Mouse (Mus musculus): ENCODE measurements around the gene Dnm3. TPM values are rescaled to one million over a fixed set of nuclear protein-coding genes. Genes with fewer than 3 reads are reported as not detected.
A peak's percentile ranks its signal among the peaks of the same experiment; 100 is the strongest.

The Dnm3 gene
- polyA plus RNA-seq, 1 experiment from 2014 or later = 8.0 TPM

DNA sequence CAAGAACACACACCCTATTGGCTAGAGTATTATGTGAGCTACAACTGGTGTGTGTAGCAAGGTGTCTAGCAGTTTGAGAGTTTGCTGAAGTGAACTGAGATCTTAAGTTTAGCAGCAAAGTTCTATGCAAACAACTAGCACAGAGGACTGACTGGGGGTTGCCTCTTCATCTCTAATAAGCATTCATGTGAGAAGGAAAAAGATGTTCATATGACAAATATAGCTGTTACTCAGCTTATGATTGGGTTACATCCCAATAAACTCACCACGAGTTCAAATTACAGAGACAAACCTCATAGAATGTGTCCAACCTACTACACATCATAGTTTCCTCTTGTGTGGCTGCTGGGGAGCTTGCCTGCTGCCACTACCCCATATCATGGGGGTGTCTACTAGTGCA, 434.6 kb downstream of the Dnm3 start:
- H3K27ac ChIP-seq (replicated peaks) = peak overlapping the region; percentile 82
- no peak for DNase-seq (ENCODE audit: low spot score)
- 86% methylated on average over 1 of the region's 1 CpGs for WGBS
- H3K4me1 ChIP-seq = peaks cover 42% of the 10 kb centered on the region
- no peak overlapping the region for H3K4me3 ChIP-seq
- H3K36me3 ChIP-seq (replicated peaks) = no peaks in the 10 kb centered on the region
- no peaks in the 10 kb centered on the region for H3K27me3 ChIP-seq (replicated peaks; ENCODE audit: low read depth, poor library complexity, severe bottlenecking)
- H3K9me3 ChIP-seq = no peaks in the 10 kb centered on the region

DNA sequence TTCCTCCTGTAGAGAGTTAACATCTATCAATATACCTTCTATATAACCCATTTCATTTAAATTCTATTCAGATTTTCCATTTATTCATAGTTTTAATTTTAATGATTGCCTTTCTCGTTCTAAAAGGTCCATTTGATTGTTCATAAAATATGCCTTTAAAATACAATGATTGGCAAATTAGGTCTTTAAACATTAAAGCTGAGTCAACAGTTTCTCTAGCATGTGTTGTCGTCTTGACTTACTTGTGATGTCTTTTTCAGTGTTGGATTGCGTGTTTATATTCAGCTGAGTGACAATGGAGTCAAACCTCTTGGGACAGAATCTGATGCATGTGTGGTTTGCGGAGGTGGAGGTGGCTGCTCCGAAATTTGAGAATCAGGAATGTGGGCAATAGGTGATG, 435.4 kb downstream of the Dnm3 start:
- Histone ChIP-seq H3K27me3 (replicated peaks; ENCODE audit: low read depth, poor library complexity, severe bottlenecking) (no peaks in the 10 kb centered on the region), H3K27ac (replicated peaks) (peak overlapping the region; percentile 82), H3K9me3 (no peaks in the 10 kb centered on the region), H3K4me3 (no peak overlapping the region), H3K4me1 (peaks cover 50% of the 10 kb centered on the region), H3K36me3 (replicated peaks) (no peaks in the 10 kb centered on the region)
- no peak for DNase-seq (ENCODE audit: low spot score)
- WGBS = 64% methylated on average over 5 of the region's 5 CpGs

DNA sequence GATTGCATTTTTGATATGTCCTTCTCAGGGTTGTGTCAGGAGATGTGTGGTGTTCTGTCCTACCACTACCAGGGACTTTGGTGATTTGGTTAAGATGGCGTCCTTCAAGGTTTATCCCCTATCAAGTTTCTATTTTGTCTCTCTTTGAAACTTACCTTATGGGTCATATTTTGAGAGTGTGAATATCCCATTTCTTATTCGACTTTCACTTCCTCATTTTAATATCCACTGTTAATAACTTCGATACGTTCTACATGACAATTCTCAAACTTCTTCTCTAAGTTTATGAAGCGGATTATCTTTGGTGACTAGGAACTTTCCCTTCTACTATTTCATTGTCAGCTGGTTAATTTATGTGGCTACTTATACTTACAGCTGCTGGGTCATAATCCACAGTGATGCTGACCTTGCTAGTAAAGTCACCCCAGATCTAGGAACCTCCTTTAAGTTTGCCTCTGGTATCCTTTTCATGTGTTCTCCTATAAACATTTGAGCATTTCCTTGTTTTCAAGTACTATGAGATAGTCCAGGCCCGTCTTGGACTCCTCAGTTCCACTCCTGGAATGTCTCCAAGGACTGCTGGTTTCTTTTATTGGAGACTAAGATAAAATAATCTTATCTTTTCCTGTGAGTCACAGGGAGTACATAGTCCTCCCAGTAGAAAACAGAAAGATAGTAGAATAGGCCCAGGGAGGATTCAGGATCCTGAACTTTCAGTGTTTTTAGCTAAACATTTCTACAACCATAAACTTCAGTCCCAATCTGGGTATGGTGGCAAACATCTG, 437.2 kb downstream of the Dnm3 start:
- H3K4me3 ChIP-seq = no peak overlapping the region
- WGBS = 93% methylated on average over 6 of the region's 6 CpGs
- H3K27ac ChIP-seq (replicated peaks) = peak overlapping the region; percentile 40; the same call in 1 of the 2 replicates
- no peaks in the 10 kb centered on the region for H3K36me3 ChIP-seq (replicated peaks)
- DNase-seq (ENCODE audit: low spot score) = no peak
- no peaks in the 10 kb centered on the region for H3K9me3 ChIP-seq
- H3K27me3 ChIP-seq (replicated peaks; ENCODE audit: low read depth, poor library complexity, severe bottlenecking) = no peaks in the 10 kb centered on the region
- H3K4me1 ChIP-seq = peaks cover 67% of the 10 kb centered on the region

DNA sequence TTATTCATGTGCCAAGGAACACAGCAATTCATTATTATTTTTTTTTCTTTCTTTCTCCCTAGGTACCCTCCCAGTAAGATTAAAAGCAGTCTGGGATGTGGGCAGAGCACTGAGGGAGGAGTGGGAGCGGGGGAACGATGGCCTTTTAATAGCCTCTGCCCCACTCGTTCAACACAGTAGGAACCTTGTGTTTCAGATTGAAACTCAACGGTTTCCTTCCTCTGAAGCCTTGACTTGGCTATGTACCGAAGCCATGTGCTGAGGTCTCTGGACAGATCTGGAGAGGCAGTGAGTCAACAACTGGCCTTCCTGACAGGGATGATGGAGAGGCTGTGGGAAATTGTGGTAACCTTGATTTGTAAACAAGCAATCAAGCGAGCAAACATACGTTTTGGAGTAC, 438.0 kb downstream of the Dnm3 start:
- Histone ChIP-seq H3K36me3 (replicated peaks) (no peaks in the 10 kb centered on the region), H3K27me3 (replicated peaks; ENCODE audit: low read depth, poor library complexity, severe bottlenecking) (no peaks in the 10 kb centered on the region), H3K27ac (replicated peaks) (peak overlapping the region; percentile 60), H3K4me1 (peaks cover 64% of the 10 kb centered on the region), H3K9me3 (no peaks in the 10 kb centered on the region), H3K4me3 (no peak overlapping the region)
- no peak for DNase-seq (ENCODE audit: low spot score)
- WGBS = 81% methylated on average over 7 of the region's 7 CpGs

DNA sequence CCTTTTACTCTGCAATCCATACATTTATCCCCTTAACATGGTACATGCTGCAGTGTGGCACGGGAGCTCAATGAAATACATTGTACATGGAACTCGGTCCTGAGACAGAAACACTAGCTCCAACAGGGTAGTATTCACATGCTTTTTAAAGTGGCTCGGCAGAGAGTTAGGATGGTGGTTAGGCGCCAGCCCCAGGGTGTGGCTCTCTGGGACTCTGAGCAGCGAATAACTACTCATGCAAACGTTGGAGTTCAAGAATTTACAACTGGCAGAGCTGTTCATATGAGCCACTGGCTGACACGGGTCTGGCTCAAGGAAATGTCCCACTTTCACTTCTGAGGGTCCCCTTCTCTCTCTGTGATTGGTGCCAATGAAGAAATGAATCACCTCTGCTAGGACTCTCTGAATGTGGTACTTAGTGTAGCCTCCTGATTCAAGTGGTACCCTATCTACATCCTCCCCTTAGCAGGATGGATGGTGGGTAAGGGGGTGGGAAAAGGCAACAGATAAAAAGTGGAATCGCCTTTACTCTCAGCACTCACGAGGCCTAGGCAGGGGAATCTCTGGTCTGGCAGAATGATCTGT, 438.7 kb downstream of the Dnm3 start:
- peaks cover 57% of the 10 kb centered on the region for H3K4me1 ChIP-seq
- WGBS = 82% methylated on average over 9 of the region's 9 CpGs
- no peaks in the 10 kb centered on the region for H3K36me3 ChIP-seq (replicated peaks)
- DNase-seq (ENCODE audit: low spot score) = no peak
- H3K9me3 ChIP-seq = no peaks in the 10 kb centered on the region
- H3K4me3 ChIP-seq = no peak overlapping the region
- peak overlapping the region; percentile 42 for H3K27ac ChIP-seq (replicated peaks)
- H3K27me3 ChIP-seq (replicated peaks; ENCODE audit: low read depth, poor library complexity, severe bottlenecking) = no peaks in the 10 kb centered on the region

DNA sequence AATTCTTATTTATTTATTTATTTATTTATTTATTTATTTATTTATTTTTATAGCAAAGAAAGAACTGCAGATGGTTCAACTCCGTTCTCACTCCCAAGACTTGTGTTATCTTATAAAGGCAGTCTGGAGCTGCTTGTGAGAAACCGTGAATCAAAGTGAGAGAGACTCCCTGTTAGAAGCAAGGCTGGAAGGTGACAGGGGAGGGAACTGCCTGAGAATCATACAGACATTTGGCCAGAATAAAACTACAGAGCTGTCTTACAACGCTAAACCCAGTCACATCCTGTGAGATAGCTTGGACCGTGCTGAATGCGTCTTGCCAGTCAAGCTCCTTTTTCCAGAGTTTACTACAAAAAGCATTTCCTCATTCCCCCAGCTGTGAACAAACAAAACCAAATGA, 439.4 kb downstream of the Dnm3 start:
- 82% methylated on average over 5 of the region's 5 CpGs for WGBS
- no peaks in the 10 kb centered on the region for H3K27me3 ChIP-seq (replicated peaks; ENCODE audit: low read depth, poor library complexity, severe bottlenecking)
- no peaks in the 10 kb centered on the region for H3K36me3 ChIP-seq (replicated peaks)
- H3K4me1 ChIP-seq = peaks cover 50% of the 10 kb centered on the region
- H3K9me3 ChIP-seq = 0 out of 2 replicates have a peak, but pooled peaks cover 3% of the 10 kb centered on the region
- H3K4me3 ChIP-seq = no peak overlapping the region
- peak overlapping the region; percentile 42 for H3K27ac ChIP-seq (replicated peaks)
- no peak for DNase-seq (ENCODE audit: low spot score)

DNA sequence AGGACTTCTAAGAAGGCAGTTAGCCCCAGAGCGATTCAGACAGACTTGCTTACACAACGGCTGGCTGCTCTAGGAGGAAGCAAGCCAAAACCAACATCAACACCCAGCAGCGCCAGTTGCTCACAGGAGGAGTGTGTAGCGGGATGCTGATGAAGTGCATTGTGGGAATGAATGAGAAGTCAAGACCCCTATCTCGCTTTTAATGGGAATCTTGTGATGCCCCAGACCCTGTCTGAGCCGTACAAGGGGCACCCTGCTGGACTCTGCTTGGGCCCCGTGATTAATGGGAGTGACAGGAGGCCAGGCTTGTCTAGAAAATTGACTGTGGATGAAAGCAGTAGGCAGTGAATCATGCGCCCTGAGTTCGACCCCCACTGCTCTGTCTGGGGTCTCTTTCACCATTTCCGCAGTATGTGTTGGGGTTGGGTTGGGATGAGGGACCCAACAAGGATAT, 439.8 kb downstream of the Dnm3 start:
- Histone ChIP-seq H3K36me3 (replicated peaks) (no peaks in the 10 kb centered on the region), H3K4me3 (no peak overlapping the region), H3K27me3 (replicated peaks; ENCODE audit: low read depth, poor library complexity, severe bottlenecking) (no peaks in the 10 kb centered on the region), H3K4me1 (peaks cover 46% of the 10 kb centered on the region), H3K9me3 (0 out of 2 replicates have a peak, but pooled peaks cover 6% of the 10 kb centered on the region), H3K27ac (replicated peaks) (peak overlapping the region; percentile 82)
- 72% methylated on average over 10 of the region's 10 CpGs for WGBS
- no peak for DNase-seq (ENCODE audit: low spot score)

DNA sequence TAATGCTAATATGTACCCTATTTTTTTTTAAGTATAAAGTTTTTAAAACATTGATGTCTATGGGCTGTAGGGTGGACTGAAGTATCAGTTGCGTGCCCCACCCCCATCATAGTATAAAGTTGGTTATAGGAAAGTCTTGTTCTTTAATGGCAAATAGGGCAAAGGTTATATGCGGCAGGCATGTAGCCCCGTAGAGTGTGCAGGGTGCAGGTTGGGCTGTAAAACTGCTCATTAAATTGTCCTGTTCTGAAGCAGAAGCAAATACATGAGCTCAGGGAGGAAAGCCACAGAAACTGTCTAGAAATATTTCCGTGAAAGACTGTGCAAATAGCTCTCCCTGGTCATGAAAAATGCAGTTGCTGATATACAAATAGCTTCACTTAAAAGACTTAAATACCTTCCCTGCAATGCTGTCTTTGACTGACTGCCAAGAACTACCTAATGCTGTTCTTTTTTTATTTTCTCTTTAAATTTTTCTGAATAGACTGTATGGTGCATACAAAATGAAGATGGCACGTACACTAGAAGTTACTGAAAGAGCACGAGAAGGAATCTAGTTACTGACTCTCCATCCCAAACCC, 440.6 kb downstream of the Dnm3 start:
- peaks cover 38% of the 10 kb centered on the region for H3K4me1 ChIP-seq
- peak overlapping the region; percentile 82 for H3K27ac ChIP-seq (replicated peaks)
- H3K4me3 ChIP-seq = no peak overlapping the region
- H3K27me3 ChIP-seq (replicated peaks; ENCODE audit: low read depth, poor library complexity, severe bottlenecking) = no peaks in the 10 kb centered on the region
- 69% methylated on average over 6 of the region's 6 CpGs for WGBS
- DNase-seq (ENCODE audit: low spot score) = no peak
- no peaks in the 10 kb centered on the region for H3K36me3 ChIP-seq (replicated peaks)
- peaks cover 9% of the 10 kb centered on the region; the same call in 1 of the 2 replicates for H3K9me3 ChIP-seq

DNA sequence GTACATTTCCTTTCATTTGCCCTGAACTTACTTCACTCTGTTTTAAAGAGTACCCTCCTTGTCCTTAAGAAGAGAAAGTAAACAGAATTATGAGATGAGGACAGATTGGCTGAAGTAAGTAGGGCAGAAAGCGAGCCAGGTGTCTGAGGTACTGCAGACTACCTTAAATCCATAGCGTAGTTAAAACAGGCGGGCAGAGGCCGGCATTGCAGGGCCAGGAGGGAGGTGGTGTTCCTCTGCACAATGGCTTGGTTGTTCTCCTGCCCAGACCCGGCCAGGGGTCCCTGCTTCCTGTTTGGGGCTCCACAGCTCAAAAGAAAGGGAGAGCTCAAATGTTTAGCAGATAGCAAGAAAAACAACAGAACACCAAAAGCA, 441.4 kb downstream of the Dnm3 start:
- 21% methylated on average over 5 of the region's 5 CpGs for WGBS
- peak; percentile 75 for DNase-seq (ENCODE audit: low spot score)

DNA sequence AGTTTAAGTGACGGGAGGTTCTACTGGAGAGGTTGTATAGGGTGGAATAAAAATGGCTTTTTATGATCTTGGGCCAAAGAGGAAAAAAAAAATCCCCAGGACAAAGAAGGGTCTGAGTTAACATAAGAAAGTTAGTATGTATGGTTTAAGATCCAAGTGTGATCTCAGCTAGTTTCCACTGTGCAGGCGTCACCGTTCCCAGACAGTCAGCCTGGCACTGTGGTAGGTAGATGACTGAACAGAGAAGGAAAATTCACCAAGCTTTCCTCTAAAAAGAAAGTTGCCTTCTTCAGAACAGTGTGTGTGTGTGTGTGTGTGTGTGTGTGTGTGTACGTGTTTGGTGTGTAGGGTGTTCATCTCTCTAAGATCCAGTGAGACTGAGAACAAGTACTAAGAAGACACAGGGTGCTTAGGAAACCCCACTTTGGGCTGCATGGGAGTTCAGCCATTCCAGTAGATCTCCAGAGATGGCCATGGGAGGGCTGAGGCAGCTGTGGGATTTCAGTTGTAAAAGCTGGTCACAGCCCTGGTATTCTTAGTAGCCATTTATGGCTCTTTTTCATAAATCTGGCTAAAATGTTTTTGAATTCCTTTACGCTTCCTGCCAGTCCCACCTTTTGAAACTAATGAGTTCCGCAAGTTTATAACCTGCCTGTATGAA, 441.9 kb downstream of the Dnm3 start:
- H3K4me3 ChIP-seq = no peak overlapping the region
- 79% methylated on average over 6 of the region's 6 CpGs for WGBS
- H3K9me3 ChIP-seq = peaks cover 13% of the 10 kb centered on the region; the same call in 1 of the 2 replicates
- DNase-seq (ENCODE audit: low spot score) = no peak
- no peaks in the 10 kb centered on the region for H3K36me3 ChIP-seq (replicated peaks)
- H3K27me3 ChIP-seq (replicated peaks; ENCODE audit: low read depth, poor library complexity, severe bottlenecking) = no peaks in the 10 kb centered on the region
- peak overlapping the region; percentile 82 for H3K27ac ChIP-seq (replicated peaks)
- H3K4me1 ChIP-seq = peaks cover 38% of the 10 kb centered on the region

More for the DNA sequence above, 441.4 kb downstream of the Dnm3 start:
- H3K36me3 ChIP-seq (replicated peaks) = no peaks in the 10 kb centered on the region
- peaks cover 38% of the 10 kb centered on the region for H3K4me1 ChIP-seq
- H3K4me3 ChIP-seq = no peak overlapping the region
- peak overlapping the region; percentile 82 for H3K27ac ChIP-seq (replicated peaks)
- H3K9me3 ChIP-seq = peaks cover 13% of the 10 kb centered on the region; the same call in 1 of the 2 replicates
- H3K27me3 ChIP-seq (replicated peaks; ENCODE audit: low read depth, poor library complexity, severe bottlenecking) = no peaks in the 10 kb centered on the region

DNA sequence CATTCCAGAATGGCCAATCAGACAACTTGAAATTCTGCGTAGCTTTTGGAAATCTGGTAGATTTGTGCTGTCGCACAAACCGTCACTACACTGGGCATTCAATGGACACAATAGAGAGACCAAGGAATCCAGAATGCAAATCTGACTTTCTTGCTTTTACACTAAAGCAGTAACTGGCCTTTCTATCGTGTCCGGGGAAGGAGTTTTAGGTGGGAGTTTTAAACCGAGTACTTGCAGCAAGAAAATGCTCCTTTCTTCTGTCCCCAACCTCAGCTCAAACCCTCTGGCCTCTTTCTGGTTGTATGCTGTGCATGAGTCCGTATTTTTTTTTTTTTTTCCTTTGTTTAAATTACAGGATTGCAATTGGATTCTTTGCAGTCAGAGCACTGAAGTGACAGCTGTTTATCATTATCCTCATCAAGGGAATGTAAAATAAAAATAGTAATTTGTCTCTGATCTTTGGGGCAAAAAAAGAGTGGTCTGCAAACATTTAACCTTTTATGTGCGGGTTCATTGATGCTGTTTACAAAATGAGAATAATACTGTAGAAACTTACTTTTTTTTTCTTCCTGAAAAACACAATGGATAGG, 454.1 kb downstream of the Dnm3 start:
- WGBS = 41% methylated on average over 8 of the region's 8 CpGs
- Histone ChIP-seq H3K27me3 (replicated peaks; ENCODE audit: low read depth, poor library complexity, severe bottlenecking) (no peaks in the 10 kb centered on the region), H3K4me1 (peaks cover 74% of the 10 kb centered on the region), H3K9me3 (no peaks in the 10 kb centered on the region), H3K27ac (replicated peaks) (peak overlapping the region; percentile 88), H3K36me3 (replicated peaks) (no peaks in the 10 kb centered on the region), H3K4me3 (no peak overlapping the region)
- DNase-seq (ENCODE audit: low spot score) = no peak

DNA sequence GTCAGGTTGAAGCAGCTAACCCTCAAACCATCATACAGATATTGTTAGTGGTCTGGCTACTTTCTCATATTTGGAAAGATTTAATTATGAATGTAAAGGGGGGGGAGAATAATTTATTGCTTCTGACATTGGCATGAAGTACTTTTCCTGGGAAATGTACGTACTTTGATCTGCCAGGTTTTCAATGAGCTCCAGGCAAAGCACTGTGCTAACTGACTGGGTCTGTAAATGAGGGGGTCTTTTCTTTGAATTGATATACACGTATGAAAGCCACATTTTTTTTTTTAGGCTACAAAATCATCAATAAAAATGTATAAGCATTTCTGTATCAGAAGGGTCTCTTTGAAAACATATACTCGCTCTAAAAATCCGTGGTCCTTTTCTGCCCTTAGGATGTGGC, 457.1 kb downstream of the Dnm3 start:
- H3K36me3 ChIP-seq (replicated peaks) = no peaks in the 10 kb centered on the region
- no peaks in the 10 kb centered on the region for H3K27me3 ChIP-seq (replicated peaks; ENCODE audit: low read depth, poor library complexity, severe bottlenecking)
- no peak overlapping the region for H3K4me3 ChIP-seq
- H3K27ac ChIP-seq (replicated peaks) = peak overlapping the region; percentile 88
- peaks cover 98% of the 10 kb centered on the region for H3K4me1 ChIP-seq
- no peaks in the 10 kb centered on the region for H3K9me3 ChIP-seq
- 48% methylated on average over 4 of the region's 4 CpGs for WGBS
- DNase-seq (ENCODE audit: low spot score) = no peak

All from embryonic facial prominence, embryonic 10.5 days (tissue).